Mouse (Mus musculus): ENCODE results near the gene Nos1. TPM values are rescaled to one million over a fixed set of nuclear protein-coding genes. Genes with fewer than 3 reads are reported as not detected.

Nos1 gene
- polyA plus RNA-seq, 1 experiment from 2014 or later = 0.02 TPM

GRCm38 (mm10) chr5:117802071-117802521, 21.3 kb downstream of the Nos1 start:
- no peak overlapping the region for H3K27ac ChIP-seq
- no peaks in the 10 kb centered on the region for H3K9me3 ChIP-seq (replicated peaks)
- no peak for ATAC-seq
- no peaks in the 10 kb centered on the region for H3K4me1 ChIP-seq
- WGBS (ENCODE audit: insufficient replicate concordance) = 70% methylated on average over 11 of the region's 11 CpGs
- H3K9ac ChIP-seq = no peak overlapping the region
- H3K27me3 ChIP-seq (replicated peaks) = no peaks in the 10 kb centered on the region
- no peak overlapping the region for H3K4me2 ChIP-seq
- H3K36me3 ChIP-seq = no peaks in the 10 kb centered on the region
- H3K4me3 ChIP-seq = no peak overlapping the region

- whole genome bisulfite sequencing (ENCODE audit: insufficient replicate concordance) = 56% methylated on average over 7 of the region's 7 CpGs
- ATAC-seq = no peak
Observed at GRCm38 (mm10) chr5:117803551-117803950, 22.7 kb downstream of the Nos1 start.

GRCm38 (mm10) chr5:117810930-117811329, 30.1 kb downstream of the Nos1 start:
- WGBS (ENCODE audit: insufficient replicate concordance) = 77% methylated on average over 7 of the region's 7 CpGs
- Histone ChIP-seq H3K4me1 (no peaks in the 10 kb centered on the region), H3K9ac (no peak overlapping the region), H3K4me3 (no peak overlapping the region), H3K36me3 (no peaks in the 10 kb centered on the region), H3K27ac (no peak overlapping the region), H3K27me3 (replicated peaks) (no peaks in the 10 kb centered on the region), H3K9me3 (replicated peaks) (no peaks in the 10 kb centered on the region), H3K4me2 (no peak overlapping the region)
- ATAC-seq = no peak

More at GRCm38 (mm10) chr5:117803551-117803950, 22.7 kb downstream of the Nos1 start:
- Histone ChIP-seq H3K36me3 (no peaks in the 10 kb centered on the region), H3K9ac (no peak overlapping the region), H3K9me3 (replicated peaks) (no peaks in the 10 kb centered on the region), H3K27ac (no peak overlapping the region), H3K4me2 (no peak overlapping the region), H3K4me1 (no peaks in the 10 kb centered on the region), H3K4me3 (no peak overlapping the region), H3K27me3 (replicated peaks) (no peaks in the 10 kb centered on the region)

- Histone ChIP-seq H3K4me2 (no peak overlapping the region), H3K9ac (no peak overlapping the region), H3K4me1 (no peaks in the 10 kb centered on the region), H3K4me3 (no peak overlapping the region), H3K36me3 (no peaks in the 10 kb centered on the region), H3K27me3 (replicated peaks) (no peaks in the 10 kb centered on the region), H3K9me3 (replicated peaks) (no peaks in the 10 kb centered on the region), H3K27ac (no peak overlapping the region)
- ATAC-seq = no peak
- WGBS (ENCODE audit: insufficient replicate concordance) = 70% methylated on average over 6 of the region's 6 CpGs
Observed at GRCm38 (mm10) chr5:117818800-117819199, 38.0 kb downstream of the Nos1 start.

GRCm38 (mm10) chr5:117820445-117820844, 39.6 kb downstream of the Nos1 start:
- Histone ChIP-seq H3K27me3 (replicated peaks) (no peaks in the 10 kb centered on the region), H3K36me3 (no peaks in the 10 kb centered on the region), H3K27ac (no peak overlapping the region), H3K9ac (no peak overlapping the region), H3K4me3 (no peak overlapping the region), H3K9me3 (replicated peaks) (no peaks in the 10 kb centered on the region), H3K4me1 (no peaks in the 10 kb centered on the region), H3K4me2 (no peak overlapping the region)
- no peak for ATAC-seq
- 47% methylated on average over 7 of the region's 7 CpGs for WGBS (ENCODE audit: insufficient replicate concordance)

GRCm38 (mm10) chr5:117823811-117824210, 43.0 kb downstream of the Nos1 start:
- Histone ChIP-seq H3K4me1 (no peaks in the 10 kb centered on the region), H3K4me2 (no peak overlapping the region), H3K36me3 (no peaks in the 10 kb centered on the region), H3K4me3 (no peak overlapping the region), H3K9ac (no peak overlapping the region), H3K9me3 (replicated peaks) (no peaks in the 10 kb centered on the region), H3K27me3 (replicated peaks) (no peaks in the 10 kb centered on the region), H3K27ac (no peak overlapping the region)
- WGBS (ENCODE audit: insufficient replicate concordance) = 83% methylated on average over 9 of the region's 9 CpGs
- no peak for ATAC-seq

- Histone ChIP-seq H3K27me3 (replicated peaks) (no peaks in the 10 kb centered on the region), H3K36me3 (no peaks in the 10 kb centered on the region), H3K9ac (no peak overlapping the region), H3K4me3 (no peak overlapping the region), H3K9me3 (replicated peaks) (no peaks in the 10 kb centered on the region), H3K27ac (no peak overlapping the region), H3K4me1 (no peaks in the 10 kb centered on the region), H3K4me2 (no peak overlapping the region)
- WGBS (ENCODE audit: insufficient replicate concordance) = 53% methylated on average over 5 of the region's 5 CpGs
- ATAC-seq = no peak
Observed at GRCm38 (mm10) chr5:117824486-117824885, 43.7 kb downstream of the Nos1 start.

GRCm38 (mm10) chr5:117825336-117825735, 44.5 kb downstream of the Nos1 start:
- Histone ChIP-seq H3K27me3 (replicated peaks) (no peaks in the 10 kb centered on the region), H3K36me3 (no peaks in the 10 kb centered on the region), H3K9ac (no peak overlapping the region), H3K4me3 (no peak overlapping the region), H3K4me1 (no peaks in the 10 kb centered on the region), H3K4me2 (no peak overlapping the region), H3K27ac (no peak overlapping the region), H3K9me3 (replicated peaks) (no peaks in the 10 kb centered on the region)
- no peak for ATAC-seq
- 61% methylated on average over 11 of the region's 11 CpGs for WGBS (ENCODE audit: insufficient replicate concordance)

- Histone ChIP-seq H3K27ac (no peak overlapping the region), H3K4me3 (no peak overlapping the region), H3K36me3 (no peaks in the 10 kb centered on the region), H3K9me3 (replicated peaks) (no peaks in the 10 kb centered on the region), H3K4me2 (no peak overlapping the region), H3K27me3 (replicated peaks) (no peaks in the 10 kb centered on the region), H3K4me1 (no peaks in the 10 kb centered on the region), H3K9ac (no peak overlapping the region)
- ATAC-seq = no peak
- WGBS (ENCODE audit: insufficient replicate concordance) = 68% methylated on average over 6 of the region's 6 CpGs
Observed at GRCm38 (mm10) chr5:117827366-117827765, 46.5 kb downstream of the Nos1 start.

GRCm38 (mm10) chr5:117836930-117837329, 56.1 kb downstream of the Nos1 start:
- no peak overlapping the region for H3K9ac ChIP-seq
- 10% methylated on average over 5 of the region's 5 CpGs for WGBS (ENCODE audit: insufficient replicate concordance)
- H3K27ac ChIP-seq = no peak overlapping the region
- no peaks in the 10 kb centered on the region for H3K9me3 ChIP-seq (replicated peaks)
- H3K36me3 ChIP-seq = no peaks in the 10 kb centered on the region
- no peak for ATAC-seq
- H3K4me3 ChIP-seq = no peak overlapping the region
- H3K4me2 ChIP-seq = no peak overlapping the region
- peaks cover 43% of the 10 kb centered on the region for H3K27me3 ChIP-seq (replicated peaks)
- H3K4me1 ChIP-seq = no peaks in the 10 kb centered on the region

GRCm38 (mm10) chr5:117837731-117838130, 56.9 kb downstream of the Nos1 start:
- Histone ChIP-seq H3K4me2 (no peak overlapping the region), H3K9ac (no peak overlapping the region), H3K27ac (no peak overlapping the region), H3K4me1 (no peaks in the 10 kb centered on the region), H3K36me3 (no peaks in the 10 kb centered on the region), H3K4me3 (no peak overlapping the region), H3K27me3 (replicated peaks) (peaks cover 51% of the 10 kb centered on the region), H3K9me3 (replicated peaks) (no peaks in the 10 kb centered on the region)
- WGBS (ENCODE audit: insufficient replicate concordance) = 36% methylated on average over 9 of the region's 9 CpGs
- no peak for ATAC-seq

- no peak overlapping the region for H3K27ac ChIP-seq
- no peak overlapping the region for H3K9ac ChIP-seq
- 47% methylated on average over 7 of the region's 7 CpGs for WGBS (ENCODE audit: insufficient replicate concordance)
- H3K36me3 ChIP-seq = no peaks in the 10 kb centered on the region
- peaks cover 64% of the 10 kb centered on the region for H3K27me3 ChIP-seq (replicated peaks)
- H3K4me2 ChIP-seq = no peak overlapping the region
- no peaks in the 10 kb centered on the region for H3K9me3 ChIP-seq (replicated peaks)
- no peaks in the 10 kb centered on the region for H3K4me1 ChIP-seq
- no peak overlapping the region for H3K4me3 ChIP-seq
- ATAC-seq = no peak
Observed at GRCm38 (mm10) chr5:117839501-117839900, 58.7 kb downstream of the Nos1 start.

- Histone ChIP-seq H3K36me3 (no peaks in the 10 kb centered on the region), H3K27ac (no peak overlapping the region), H3K9ac (no peak overlapping the region), H3K4me2 (no peak overlapping the region), H3K27me3 (replicated peaks) (peaks cover 64% of the 10 kb centered on the region), H3K4me3 (no peak overlapping the region), H3K4me1 (no peaks in the 10 kb centered on the region), H3K9me3 (replicated peaks) (no peaks in the 10 kb centered on the region)
- ATAC-seq = no peak
- 22% methylated on average over 9 of the region's 9 CpGs for WGBS (ENCODE audit: insufficient replicate concordance)
Observed at GRCm38 (mm10) chr5:117840203-117840602, 59.4 kb downstream of the Nos1 start.

All from liver, embryonic 12.5 days (tissue).